Mouse (Mus musculus) olfactory bulb, adult 2 months (tissue): ENCODE results near the gene Smg6.

Experiments used
- CTCF ChIP-seq: fragments of 200-500 bp; IDR thresholded peaks from 2 replicates; pipeline ENCODE4 v1.5.1; 2012; ENCODE audit warnings: low read depth, mild to moderate bottlenecking, low read length, moderate library complexity; ENCODE audit not compliant: insufficient read depth
- POLR2A ChIP-seq: fragments of 200-500 bp; IDR thresholded peaks from 2 replicates; pipeline ENCODE4 v1.6.1; 2012; ENCODE audit warnings: mild to moderate bottlenecking, low read depth, low read length, moderate library complexity; ENCODE audit not compliant: insufficient read depth

DNA sequence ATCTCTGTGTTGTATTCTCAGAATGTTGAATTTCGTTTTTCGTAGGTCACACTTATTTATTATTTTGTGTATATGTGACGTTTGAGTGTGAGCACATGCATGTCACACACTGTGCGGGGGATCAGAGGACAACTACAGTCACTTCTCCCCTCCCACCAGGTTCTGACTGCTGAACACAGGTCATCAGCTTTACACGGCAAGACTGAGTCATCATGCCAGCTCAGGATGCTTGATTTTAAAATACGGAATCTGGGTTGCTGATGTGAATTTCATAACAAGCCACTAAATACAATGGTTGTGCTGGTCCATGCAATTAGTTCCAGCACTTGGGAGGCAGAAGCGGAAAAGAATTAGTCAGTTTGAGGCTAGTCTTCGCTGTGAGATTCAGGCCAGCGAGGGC, 44.6 kb upstream of the Smg6 start:
- TF ChIP-seq CTCF, result no peak
- no peak for TF ChIP-seq POLR2A
